8 mouse cellular contexts compared by ENCODE assay signal in the genomic region with DNA sequence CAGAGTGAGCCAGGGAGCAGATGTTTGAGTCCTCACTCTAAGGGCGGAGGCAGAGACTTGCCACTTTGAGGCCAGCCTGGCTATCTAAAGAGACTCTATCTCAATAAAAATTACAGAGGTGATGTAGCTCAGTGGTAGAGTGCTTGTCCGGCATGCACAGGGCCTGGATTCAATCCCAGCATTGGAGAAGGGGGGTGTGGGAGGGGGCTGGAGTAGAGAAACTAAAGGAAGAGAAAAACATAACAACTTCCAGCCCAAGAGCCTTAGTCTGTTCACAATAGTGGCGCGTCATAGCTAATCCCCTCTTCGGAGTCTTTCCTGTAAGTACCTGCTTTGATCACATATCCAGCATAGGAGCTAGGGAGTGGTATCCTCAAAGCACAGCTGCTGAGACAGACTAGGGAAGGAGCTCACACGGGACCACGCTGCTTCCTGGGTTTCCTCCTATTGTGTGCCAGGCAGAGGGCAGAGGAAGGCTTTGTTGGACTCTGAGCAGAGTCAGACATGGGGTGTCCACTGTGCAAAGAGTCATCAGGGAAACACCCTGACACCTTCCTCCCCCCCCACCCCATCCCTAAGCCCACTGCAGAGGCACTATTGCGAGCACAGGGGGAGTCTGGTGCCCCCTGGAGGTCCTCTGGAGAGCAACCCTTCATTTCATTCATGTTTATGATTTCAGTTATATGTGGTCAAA. TPM values are rescaled to one million over a fixed set of nuclear protein-coding genes. Genes with fewer than 3 reads are reported as not detected.
DNase-seq lines count a peak whose midpoint lies in the region; ATAC-seq and TF ChIP-seq lines count a peak whose summit lies in the region.

No protein-coding gene starts in this region.

- 77% methylated on average over 8 of the region's 8 CpGs for WGBS in lung, embryonic 14.5 days

- H3K27ac ChIP-seq in lung, embryonic 14.5 days (ENCODE audit: low read depth) = no peak overlapping the region

- peak; percentile 55 for TF ChIP-seq CTCF in lung, embryonic 14.5 days (IDR thresholded peaks at IDR 0.05; ENCODE audit: low read depth)

- ATAC-seq in lung, embryonic 14.5 days (ENCODE audit: insufficient read depth) = peak; percentile 77

- H3K9me3 ChIP-seq in lung, embryonic 14.5 days (ENCODE audit: low read depth, low read length) = no peaks in the 10 kb centered on the region

- peak; percentile 24 for DNase-seq in embryo, embryonic 9.5 days (ENCODE audit: extremely low spot score)
- no peak for DNase-seq in embryo, embryonic 10 days (ENCODE audit: low spot score)
- peak; percentile 11 for DNase-seq in thymus, postnatal 0 days (ENCODE audit: low spot score)
- no peak for DNase-seq in thymus, postnatal 10 days (ENCODE audit: low spot score in 2 of 2)
- DNase-seq in lung, embryonic 14.5 days = peak; percentile 46
- no peak for DNase-seq in ovary, postnatal 10 days (ENCODE audit: low spot score)
- no peak for DNase-seq in right cerebral cortex, postnatal 10 days (ENCODE audit: low spot score in 2 of 2)
- DNase-seq in right cerebral cortex, adult 18-20 months = no peak

- H3K9ac ChIP-seq in lung, embryonic 14.5 days = no peak overlapping the region

- H3K4me3 ChIP-seq in lung, embryonic 14.5 days (ENCODE audit: low read depth, low read length) = no peak overlapping the region

- no peaks in the 10 kb centered on the region for H3K4me1 ChIP-seq in lung, embryonic 14.5 days (ENCODE audit: insufficient read depth)

- H3K27me3 ChIP-seq in lung, embryonic 14.5 days (ENCODE audit: insufficient read depth, low read length) = no peaks in the 10 kb centered on the region

- no peak overlapping the region for H3K4me2 ChIP-seq in lung, embryonic 14.5 days

- H3K36me3 ChIP-seq in lung, embryonic 14.5 days (ENCODE audit: insufficient read depth) = peaks cover 87% of the 10 kb centered on the region

RNA-seq across cellular contexts. Expression of a gene that starts 51.2 kb away (rescaled TPM):
- 25.4 and 27.3 TPM in 2 replicates for polyA plus RNA-seq in thymus, postnatal 0 days (2015; fragmentation: Nextera tagmentation; extraction: Ambion mirVana)
- 5.0 and 6.0 TPM in 2 replicates for polyA plus RNA-seq in lung, embryonic 14.5 days (2014; fragmentation: Nextera tagmentation; extraction: Ambion mirVana)

Comparison
In these comparisons a context has a peak if more than half of its experiments do, and no peak if none do; other contexts are left out.
1. DNase-seq: peak in embryo, embryonic 9.5 days (single experiment), thymus, postnatal 0 days (single experiment) and lung, embryonic 14.5 days (single experiment); none in embryo, embryonic 10 days (single experiment), thymus, postnatal 10 days (0 of 2), ovary, postnatal 10 days (single experiment), right cerebral cortex, postnatal 10 days (0 of 2) and right cerebral cortex, adult 18-20 months (single experiment).